Mouse (Mus musculus): Measurements from ENCODE around the gene Sema3d.

The Sema3d gene

GRCm38 (mm10) chr5:12637763-12638468, 254.7 kb downstream of the Sema3d start:
- no peak for DNase-seq (ENCODE audit: low spot score)
